Mouse (Mus musculus) gastrocnemius, postnatal 14 days (tissue): ENCODE measurements around the gene Vmn1r68. TPM values are rescaled to one million over a fixed set of nuclear protein-coding genes. Genes with fewer than 3 reads are reported as not detected.

Source experiments
- DNase-seq: peaks from one replicate; pipeline ENCODE4 v3.0.0; 2021; ENCODE audit warnings: mixed read lengths
- intact Hi-C: fragments of 180-260 bp; cut with DNase I; formaldehyde crosslinking; loops from one replicate; pipeline ENCODE4 v1.15.1; 2025; ENCODE audit warnings: low total_unique reads
- long read RNA-seq, 2 experiments: library from polyadenylated mRNA; stranded (forward); transcript quantifications; one replicate each; pipeline ENCODE4 v2.0.0; 2021
- total RNA-seq, 2 experiments: library from RNA; stranded (reverse); gene quantifications; 2 replicates each; pipeline ENCODE4 v1.2.3; 2021

Gene Vmn1r68
- not detected for total RNA-seq
- long read RNA-seq, experiment 1, result 0 reads
- long read RNA-seq, experiment 2, result 0 reads

DNA sequence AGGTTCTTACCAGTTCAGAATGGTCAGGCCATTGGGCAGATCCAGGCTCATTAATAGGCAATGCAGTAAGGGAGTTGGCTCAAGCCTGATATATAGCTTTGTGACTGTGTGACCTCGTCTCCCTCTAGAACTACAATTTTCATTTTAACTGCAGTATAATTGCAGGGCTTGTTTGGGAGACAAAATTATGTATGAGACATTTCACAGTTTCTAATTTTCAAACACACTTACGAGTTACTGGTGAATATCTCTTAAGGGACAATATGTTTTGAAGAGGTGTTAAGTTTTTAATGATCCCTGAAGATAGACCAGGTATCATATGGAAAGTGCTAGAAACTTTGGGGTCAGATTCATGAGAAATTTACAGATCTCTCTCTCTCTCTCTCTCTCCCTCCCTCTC lies at the start of gene Vmn1r68:
TSS of gene Vmn1r68 (minus strand) at position 101 of the 400 bp plus-strand sequence.
- DNase-seq, result no peak
- intact Hi-C loops, result no loop called here

GRCm38 (mm10) chr7:10495578-10495977 lies 62.7 kb downstream of the Vmn1r68 start:
- intact Hi-C loops, result no loop called here
- no peak for DNase-seq

DNA sequence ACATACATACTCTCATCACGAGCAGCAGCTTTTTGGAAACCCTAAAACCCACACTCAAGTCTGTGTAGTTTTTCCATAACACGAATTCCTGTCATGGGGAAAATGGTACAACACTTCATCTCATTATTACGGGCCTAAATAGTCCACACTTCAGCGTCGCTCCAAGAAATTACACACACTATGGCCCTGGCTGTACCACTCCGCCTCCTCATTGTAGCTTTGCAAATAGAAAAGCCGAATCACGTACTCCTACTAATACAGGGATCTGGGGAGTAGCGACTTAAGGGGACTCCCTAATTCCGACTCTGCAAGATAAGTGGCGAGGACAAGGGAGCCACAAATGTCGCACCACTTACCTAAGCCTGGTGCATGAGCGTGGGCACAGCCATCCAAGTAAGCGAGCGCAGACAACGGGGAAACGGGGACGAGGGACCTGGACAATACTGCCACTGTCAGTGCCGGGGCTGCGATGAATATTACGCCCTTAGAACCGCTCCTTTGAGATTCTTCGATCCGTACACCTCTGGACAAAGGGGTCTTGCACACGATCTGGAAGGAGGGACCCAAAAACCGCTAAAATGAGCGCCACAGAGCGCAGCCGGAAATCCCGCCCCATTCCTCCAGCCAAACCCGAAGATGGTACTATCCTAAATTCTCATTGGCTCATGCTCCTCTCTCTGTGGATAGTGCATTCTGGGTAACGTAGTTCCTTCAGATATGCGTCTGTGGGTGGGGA lies 63.3 kb downstream of the Vmn1r68 start, which contains the start of gene Zik1:
TSS of gene Zik1 (minus strand) at position 609 of the 736 bp plus-strand sequence.
- peak; percentile 51 for DNase-seq
- intact Hi-C loops, result no loop called here

GRCm38 (mm10) chr7:10480588-10481233 lies 77.6 kb downstream of the Vmn1r68 start:
- DNase-seq, result no peak
- intact Hi-C loops, result no loop called here

GRCm38 (mm10) chr7:10479813-10480212 lies 78.5 kb downstream of the Vmn1r68 start:
- intact Hi-C loops, result no loop called here
- no peak for DNase-seq

GRCm38 (mm10) chr7:10458166-10458565 lies 100.1 kb downstream of the Vmn1r68 start:
- DNase-seq, result no peak
- intact Hi-C loops, result no loop called here

Other genes with a start within 250 kb of the Vmn1r68 start
- not detected for gene Vmn1r67, start 115.2 kb downstream of the Vmn1r68 start, total RNA-seq
- gene Zik1, start 63.1 kb downstream of the Vmn1r68 start, total RNA-seq, result 1 to 10 TPM; 1.5 to 1.6 TPM
- gene Vmn1r69, start 55.2 kb upstream of the Vmn1r68 start, total RNA-seq, result not detected
- gene Vmn1r70, start 73.0 kb upstream of the Vmn1r68 start, total RNA-seq, result not detected
- not detected for gene Nlrp4b, start 129.3 kb upstream of the Vmn1r68 start, total RNA-seq
- not detected for gene Vmn1r71, start 195.9 kb upstream of the Vmn1r68 start, total RNA-seq